Mouse (Mus musculus) neural tube, embryonic 14.5 days (tissue): Measurements from ENCODE around the gene Tedc1. TPM values are rescaled to one million over a fixed set of nuclear protein-coding genes. Genes with fewer than 3 reads are reported as not detected.

ENCODE experiments used
- ATAC-seq: fragments of 200-750 bp; cut with Nextera tagmentation; 2 replicates; pipeline ENCODE4 v1.8.0; 2017; ENCODE audit warnings: low read depth, mild to moderate bottlenecking, moderate TSS enrichment, moderate library complexity
- H3K27ac ChIP-seq: fragments of 300-500 bp; sonication (generic); 2 replicates; pipeline ENCODE4 v1.5.1; 2014; ENCODE audit warnings: low read depth, mild to moderate bottlenecking, control low read depth, low read length, moderate library complexity, mixed read lengths
- H3K27me3 ChIP-seq: fragments of 300-500 bp; sonication (generic); 2 replicates; pipeline ENCODE4 v1.6.1; 2014; ENCODE audit warnings: low read length; ENCODE audit not compliant: control insufficient read depth, insufficient read depth
- H3K36me3 ChIP-seq: fragments of 300-500 bp; sonication (generic); 2 replicates; pipeline ENCODE4 v1.6.1; 2014; ENCODE audit warnings: low read length, mixed read lengths; ENCODE audit not compliant: control insufficient read depth, insufficient read depth
- H3K4me1 ChIP-seq: fragments of 300-500 bp; sonication (generic); 2 replicates; pipeline ENCODE4 v1.6.1; 2014; ENCODE audit warnings: low read length; ENCODE audit not compliant: control insufficient read depth, insufficient read depth
- H3K4me2 ChIP-seq: fragments of 300-500 bp; sonication (generic); 2 replicates; pipeline ENCODE4 v1.6.1; 2014; ENCODE audit warnings: mild to moderate bottlenecking, low read depth, low read length, control low read depth
- H3K4me3 ChIP-seq: fragments of 300-500 bp; sonication (generic); 2 replicates; pipeline ENCODE4 v1.5.1; 2014; ENCODE audit warnings: low read depth, low read length, control low read depth, mixed read lengths
- H3K9ac ChIP-seq: fragments of 300-500 bp; sonication (generic); replicated peaks from 2 replicates; pipeline ENCODE4 v1.6.1; 2014; ENCODE audit warnings: low read depth, mild to moderate bottlenecking, control low read depth, low read length, mixed read lengths
- H3K9me3 ChIP-seq: fragments of 300-500 bp; sonication (generic); 2 replicates; pipeline ENCODE4 v1.6.1; 2016; ENCODE audit warnings: low read length; ENCODE audit not compliant: control insufficient read depth
- WGBS: fragments of 180-500 bp; shearing (Covaris S2); extraction: QIAGEN DNeasy Blood & Tissue Kit; methylation state at CpG from one replicate; pipeline ENCODE4 v1.1.7; 2014; 5-methylcytosine and 5-hydroxymethylcytosine counted together
- polyA plus RNA-seq: library from polyadenylated mRNA; unstranded; fragments of >200 nt; fragmentation: Nextera tagmentation; extraction: Ambion mirVana; gene quantifications from 2 replicates; pipeline ENCODE4 v1.2.1, GENCODE M21; 2014

Gene Tedc1
- 12.7 and 17.5 TPM in 2 replicates for polyA plus RNA-seq

- WGBS = under 1% methylated on average over 46 of the region's 46 CpGs
- no peaks in the 10 kb centered on the region for H3K36me3 ChIP-seq
Measured at GRCm38 (mm10) chr12:113155887-113156539, at the start of gene Tedc1. Gene Tedc1, plus strand, starts transcription at chr12:113156421.

DNA sequence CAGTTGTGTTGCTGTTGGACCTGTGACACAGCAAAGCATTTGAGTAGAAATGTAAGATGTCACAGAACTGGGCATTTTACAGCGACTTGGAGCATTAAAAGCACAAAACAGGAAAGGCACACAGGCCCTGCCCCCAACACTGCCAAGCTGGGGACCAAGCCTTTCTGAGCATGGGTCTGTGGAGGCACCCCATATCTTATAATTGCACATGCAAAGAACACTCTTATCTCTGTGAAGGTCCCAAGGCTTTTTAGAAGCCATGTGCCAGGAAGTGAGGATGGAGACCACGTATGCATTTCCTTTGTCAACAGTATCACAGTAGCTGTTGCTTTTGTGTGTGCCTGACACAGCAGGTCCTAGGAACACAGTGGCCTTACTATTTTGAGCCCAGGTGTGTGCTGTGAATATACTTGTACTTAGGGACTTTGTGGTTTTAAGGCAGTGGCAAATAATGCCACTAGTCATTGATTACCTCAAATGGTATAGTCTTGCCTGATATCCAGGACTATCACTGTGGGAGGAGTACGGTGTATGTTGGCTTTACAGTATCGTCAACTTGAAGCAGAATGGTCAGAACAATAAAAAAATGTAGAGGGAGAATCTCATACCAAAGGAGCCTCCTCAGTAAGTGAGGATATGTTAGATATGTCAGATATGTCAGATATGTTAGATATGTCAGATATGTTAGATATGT is 48.6 kb upstream of the Tedc1 start:
- WGBS = 84% methylated on average over 4 of the region's 4 CpGs
- Histone ChIP-seq H3K4me3 (no peak overlapping the region), H3K4me1 (peaks cover 3% of the 10 kb centered on the region; the same call in 1 of the 2 replicates), H3K36me3 (no peaks in the 10 kb centered on the region), H3K4me2 (no peak overlapping the region), H3K9me3 (no peaks in the 10 kb centered on the region), H3K27ac (no peak overlapping the region), H3K9ac (no peak overlapping the region), H3K27me3 (no peaks in the 10 kb centered on the region)
- ATAC-seq = no peak

More at GRCm38 (mm10) chr12:113155887-113156539, at the start of gene Tedc1:
- peak within 1 kb of the TSS; percentile 39 for H3K9ac ChIP-seq
- H3K4me3 ChIP-seq = peak within 1 kb of the TSS; percentile 52
- ATAC-seq = peak; percentile 96
- H3K27me3 ChIP-seq = no peaks in the 10 kb centered on the region
- no peaks in the 10 kb centered on the region for H3K9me3 ChIP-seq
- peak within 1 kb of the TSS; percentile 6; the same call in 1 of the 2 replicates for H3K27ac ChIP-seq
- H3K4me1 ChIP-seq = peaks cover 10% of the 10 kb centered on the region
- H3K4me2 ChIP-seq = peak within 1 kb of the TSS; percentile 67

GRCm38 (mm10) chr12:113108528-113109283 is 47.5 kb upstream of the Tedc1 start:
- Histone ChIP-seq H3K9ac (no peak overlapping the region), H3K27me3 (no peaks in the 10 kb centered on the region), H3K4me2 (no peak overlapping the region), H3K4me3 (no peak overlapping the region), H3K4me1 (0 out of 2 replicates have a peak, but pooled peaks cover 3% of the 10 kb centered on the region), H3K36me3 (no peaks in the 10 kb centered on the region), H3K9me3 (no peaks in the 10 kb centered on the region), H3K27ac (no peak overlapping the region)
- 89% methylated on average over 17 of the region's 17 CpGs for WGBS
- ATAC-seq = no peak

DNA sequence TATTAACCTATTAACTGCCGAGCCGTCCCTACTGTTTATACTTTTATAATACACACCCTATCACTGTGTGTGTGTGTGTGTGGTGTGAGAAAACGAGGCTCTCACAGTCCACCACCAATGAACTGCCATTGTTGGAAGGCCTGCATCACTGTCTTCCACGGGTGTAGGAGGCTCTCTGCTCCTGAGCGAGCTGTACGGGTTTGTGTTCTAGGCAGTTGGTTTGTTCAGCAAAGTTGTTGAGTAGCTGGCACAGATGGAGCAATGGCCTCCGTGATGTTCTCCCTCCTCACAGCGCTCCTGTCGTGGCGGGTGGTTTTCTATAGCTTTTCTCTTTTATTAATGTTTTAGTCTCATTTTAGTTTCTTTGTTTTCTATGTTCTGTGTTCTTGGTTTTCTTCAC is 46.4 kb upstream of the Tedc1 start:
- 83% methylated on average over 10 of the region's 10 CpGs for WGBS
- Histone ChIP-seq H3K4me2 (no peak overlapping the region), H3K4me1 (0 out of 2 replicates have a peak, but pooled peaks cover 3% of the 10 kb centered on the region), H3K9ac (no peak overlapping the region), H3K9me3 (no peaks in the 10 kb centered on the region), H3K27me3 (no peaks in the 10 kb centered on the region), H3K36me3 (no peaks in the 10 kb centered on the region), H3K27ac (no peak overlapping the region), H3K4me3 (no peak overlapping the region)
- ATAC-seq = no peak

- Histone ChIP-seq H3K9me3 (no peaks in the 10 kb centered on the region), H3K36me3 (peaks cover 10% of the 10 kb centered on the region), H3K4me1 (0 out of 2 replicates have a peak, but pooled peaks cover 3% of the 10 kb centered on the region), H3K27me3 (no peaks in the 10 kb centered on the region), H3K4me2 (no peak overlapping the region), H3K9ac (no peak overlapping the region), H3K4me3 (no peak overlapping the region), H3K27ac (no peak overlapping the region)
- WGBS = 89% methylated on average over 4 of the region's 4 CpGs
- ATAC-seq = no peak
Measured at GRCm38 (mm10) chr12:113114141-113114540, 42.1 kb upstream of the Tedc1 start.

- Histone ChIP-seq H3K4me3 (no peak overlapping the region), H3K27me3 (no peaks in the 10 kb centered on the region), H3K4me2 (no peak overlapping the region), H3K9me3 (no peaks in the 10 kb centered on the region), H3K4me1 (no peaks in the 10 kb centered on the region), H3K27ac (no peak overlapping the region), H3K36me3 (peaks cover 10% of the 10 kb centered on the region), H3K9ac (no peak overlapping the region)
- 91% methylated on average over 16 of the region's 16 CpGs for WGBS
- no peak for ATAC-seq
Measured at GRCm38 (mm10) chr12:113114856-113115538, 41.2 kb upstream of the Tedc1 start.

DNA sequence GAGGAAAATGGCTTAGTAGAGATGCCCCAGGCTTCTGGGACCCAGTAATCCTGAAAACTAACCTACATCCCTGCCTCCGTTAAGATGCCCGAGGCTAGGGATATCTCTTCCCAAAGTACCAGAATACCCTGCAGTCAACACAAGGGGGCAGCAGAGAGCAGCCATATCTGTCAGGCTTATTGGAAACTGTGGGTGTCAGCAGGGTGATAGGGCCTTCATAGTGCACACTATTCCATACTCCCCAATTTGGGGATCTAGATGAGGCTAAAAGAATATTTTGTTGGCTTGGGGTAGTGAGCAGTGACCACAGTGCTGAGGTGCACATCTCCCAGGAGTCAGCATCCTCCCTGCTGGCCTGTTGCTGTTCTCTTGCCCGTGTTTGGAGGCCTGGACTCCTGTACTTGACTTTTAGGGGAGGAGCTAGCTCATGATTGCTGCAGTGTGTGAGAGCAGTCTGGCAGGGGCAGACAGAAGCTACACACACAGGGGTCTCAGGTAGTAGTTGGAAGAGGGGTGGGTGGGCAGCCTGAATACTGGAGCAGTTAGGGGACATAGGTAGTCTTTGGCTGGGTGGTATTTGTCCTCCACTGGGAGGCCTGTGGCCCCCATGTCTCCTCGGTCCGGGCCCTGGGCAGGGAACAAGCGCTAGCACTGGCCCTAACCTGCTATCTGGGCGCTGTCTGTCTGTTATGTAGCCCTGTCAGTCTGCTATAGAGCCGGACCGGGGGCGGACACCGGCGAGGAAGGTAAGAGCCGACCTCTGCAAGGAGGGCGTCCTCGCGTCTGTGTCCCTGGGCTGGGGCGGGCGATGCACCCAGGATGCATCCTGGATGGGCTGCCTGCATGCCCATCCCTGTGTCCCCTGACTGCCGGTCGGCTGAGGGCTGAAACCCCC is 36.5 kb upstream of the Tedc1 start:
- Histone ChIP-seq H3K27ac (no peak overlapping the region), H3K4me3 (no peak overlapping the region), H3K4me2 (no peak overlapping the region), H3K27me3 (no peaks in the 10 kb centered on the region), H3K4me1 (no peaks in the 10 kb centered on the region), H3K9me3 (no peaks in the 10 kb centered on the region), H3K9ac (no peak overlapping the region), H3K36me3 (peaks cover 48% of the 10 kb centered on the region)
- WGBS = 86% methylated on average over 20 of the region's 20 CpGs
- ATAC-seq = peak; percentile 60

GRCm38 (mm10) chr12:113124726-113125125 is 31.5 kb upstream of the Tedc1 start:
- 95% methylated on average over 6 of the region's 6 CpGs for WGBS

More at GRCm38 (mm10) chr12:113124726-113125125, 31.5 kb upstream of the Tedc1 start:
- H3K4me3 ChIP-seq = no peak overlapping the region
- H3K9ac ChIP-seq = no peak overlapping the region
- H3K4me1 ChIP-seq = no peaks in the 10 kb centered on the region
- H3K9me3 ChIP-seq = no peaks in the 10 kb centered on the region
- ATAC-seq = no peak
- H3K4me2 ChIP-seq = no peak overlapping the region
- H3K36me3 ChIP-seq = peaks cover 80% of the 10 kb centered on the region
- H3K27me3 ChIP-seq = no peaks in the 10 kb centered on the region
- H3K27ac ChIP-seq = no peak overlapping the region
